Mouse (Mus musculus) midbrain, embryonic 11.5 days (tissue): ENCODE results near the gene Klhl24. TPM values are rescaled to one million over a fixed set of nuclear protein-coding genes. Genes with fewer than 3 reads are reported as not detected.

Experiments
- ATAC-seq: fragments of 200-750 bp; cut with Nextera tagmentation; 2 replicates; pipeline ENCODE4 v1.8.0; 2017; ENCODE audit warnings: moderate TSS enrichment, moderate library complexity; ENCODE audit not compliant: low FRiP score
- DNase-seq: peaks from one replicate; pipeline ENCODE4 v3.0.0; 2015; ENCODE audit warnings: low spot score; ENCODE audit errors: missing footprints
- H3K27ac ChIP-seq: fragments of 300-500 bp; sonication (generic); 2 replicates; pipeline ENCODE4 v1.5.1; 2014; ENCODE audit warnings: low read depth, low read length
- H3K27me3 ChIP-seq: fragments of 300-500 bp; sonication (generic); 2 replicates; pipeline ENCODE4 v1.6.1; 2014; ENCODE audit warnings: mild to moderate bottlenecking, low read length, moderate library complexity, mixed read lengths; ENCODE audit not compliant: control insufficient read depth, insufficient read depth
- H3K36me3 ChIP-seq: fragments of 300-500 bp; sonication (generic); 2 replicates; pipeline ENCODE4 v1.6.1; 2014; ENCODE audit warnings: mild to moderate bottlenecking, low read length, moderate library complexity, mixed read lengths; ENCODE audit not compliant: control insufficient read depth, insufficient read depth
- H3K4me1 ChIP-seq: fragments of 300-500 bp; sonication (generic); 2 replicates; pipeline ENCODE4 v1.6.1; 2014; ENCODE audit warnings: low read length; ENCODE audit not compliant: control insufficient read depth, insufficient read depth
- H3K4me2 ChIP-seq: fragments of 300-500 bp; sonication (generic); 2 replicates; pipeline ENCODE4 v1.6.1; 2014; ENCODE audit warnings: mild to moderate bottlenecking, moderate library complexity
- H3K4me3 ChIP-seq: fragments of 300-500 bp; sonication (generic); 2 replicates; pipeline ENCODE4 v1.5.1; 2014; ENCODE audit warnings: low read depth, low read length
- H3K9ac ChIP-seq: fragments of 300-500 bp; sonication (generic); 2 replicates; pipeline ENCODE4 v1.6.1; 2014; ENCODE audit warnings: low read length
- H3K9me3 ChIP-seq: fragments of 300-500 bp; sonication (generic); 2 replicates; pipeline ENCODE4 v1.6.1; 2016; ENCODE audit warnings: low read length; ENCODE audit not compliant: control insufficient read depth
- WGBS: fragments of 180-500 bp; shearing (Covaris S2); extraction: QIAGEN DNeasy Blood & Tissue Kit; methylation state at CpG from one replicate; pipeline ENCODE4 v1.1.7; 2014; 5-methylcytosine and 5-hydroxymethylcytosine counted together
- polyA plus RNA-seq: library from polyadenylated mRNA; unstranded; fragments of >200 nt; fragmentation: Nextera tagmentation; extraction: Ambion mirVana; gene quantifications from 2 replicates; pipeline ENCODE4 v1.2.1, GENCODE M21; 2014

Gene Klhl24
- polyA plus RNA-seq, 1 experiment from 2014 or later: 41.3 TPM

DNA sequence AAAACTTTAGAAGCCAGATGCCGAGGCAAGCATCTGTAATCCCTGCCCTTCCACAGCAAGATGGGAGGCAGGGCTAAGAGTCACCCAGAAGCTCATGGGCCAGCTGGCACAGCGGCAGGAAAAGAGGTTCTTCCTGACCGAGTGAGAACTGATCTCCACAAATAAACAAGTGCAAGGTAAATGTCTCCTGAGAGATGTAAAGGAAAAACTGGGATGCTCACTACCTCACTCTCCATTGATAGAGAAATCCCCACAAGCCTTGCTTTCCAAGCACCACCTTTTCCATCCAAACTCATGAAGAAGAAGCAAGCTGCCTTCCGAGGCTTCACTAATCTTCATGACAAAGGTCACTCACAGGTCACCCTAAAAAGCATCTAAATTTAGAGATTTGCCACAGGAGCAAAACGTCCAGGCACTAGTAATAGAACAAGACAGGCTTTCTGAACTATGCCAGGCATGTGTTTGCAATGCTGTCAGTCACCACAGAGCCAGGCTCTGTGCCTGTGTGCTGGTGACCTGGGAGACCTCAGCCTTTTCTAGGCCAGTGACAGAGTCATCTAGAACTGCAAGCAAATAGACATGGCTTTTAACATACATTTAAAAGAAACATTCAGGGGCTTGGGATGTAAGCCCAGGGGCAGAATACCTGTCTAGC lies 6.3 kb upstream of the Klhl24 start:
- H3K27ac ChIP-seq: no peak overlapping the region
- no peak for ATAC-seq
- no peaks in the 10 kb centered on the region for H3K4me1 ChIP-seq
- no peaks in the 10 kb centered on the region for H3K9me3 ChIP-seq
- no peak for DNase-seq
- 57% methylated on average over 5 of the region's 5 CpGs for WGBS
- no peaks in the 10 kb centered on the region for H3K27me3 ChIP-seq
- H3K9ac ChIP-seq: no peak overlapping the region
- H3K4me3 ChIP-seq: no peak overlapping the region
- no peak overlapping the region for H3K4me2 ChIP-seq
- no peaks in the 10 kb centered on the region for H3K36me3 ChIP-seq

DNA sequence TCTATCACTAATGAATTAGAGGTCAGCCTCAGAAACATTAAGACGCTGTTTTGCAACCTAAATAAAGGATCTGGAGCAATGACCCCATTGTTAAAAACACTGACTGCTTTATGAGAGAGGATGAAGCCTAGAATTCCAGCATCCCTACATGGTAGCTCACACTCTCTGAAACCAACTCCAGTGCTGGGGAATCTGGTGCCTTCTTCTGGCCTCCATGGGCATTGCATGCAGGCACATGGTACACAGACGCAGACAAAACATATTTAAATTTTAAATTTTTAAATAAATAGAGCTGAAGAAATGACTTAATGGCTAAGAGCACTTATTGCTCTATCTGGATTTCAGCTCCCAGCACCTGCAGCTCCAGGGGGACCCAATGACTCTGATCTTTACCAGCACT lies 1.4 kb upstream of the Klhl24 start:
- H3K9me3 ChIP-seq: no peaks in the 10 kb centered on the region
- H3K36me3 ChIP-seq: no peaks in the 10 kb centered on the region
- H3K4me3 ChIP-seq: no peak overlapping the region
- 79% methylated on average over 2 of the region's 2 CpGs for WGBS
- no peak for DNase-seq
- H3K4me2 ChIP-seq: no peak overlapping the region
- H3K27ac ChIP-seq: no peak overlapping the region
- no peak overlapping the region for H3K9ac ChIP-seq
- no peaks in the 10 kb centered on the region for H3K27me3 ChIP-seq
- H3K4me1 ChIP-seq: no peaks in the 10 kb centered on the region; the same call in 1 of the 2 replicates
- ATAC-seq: no peak

DNA sequence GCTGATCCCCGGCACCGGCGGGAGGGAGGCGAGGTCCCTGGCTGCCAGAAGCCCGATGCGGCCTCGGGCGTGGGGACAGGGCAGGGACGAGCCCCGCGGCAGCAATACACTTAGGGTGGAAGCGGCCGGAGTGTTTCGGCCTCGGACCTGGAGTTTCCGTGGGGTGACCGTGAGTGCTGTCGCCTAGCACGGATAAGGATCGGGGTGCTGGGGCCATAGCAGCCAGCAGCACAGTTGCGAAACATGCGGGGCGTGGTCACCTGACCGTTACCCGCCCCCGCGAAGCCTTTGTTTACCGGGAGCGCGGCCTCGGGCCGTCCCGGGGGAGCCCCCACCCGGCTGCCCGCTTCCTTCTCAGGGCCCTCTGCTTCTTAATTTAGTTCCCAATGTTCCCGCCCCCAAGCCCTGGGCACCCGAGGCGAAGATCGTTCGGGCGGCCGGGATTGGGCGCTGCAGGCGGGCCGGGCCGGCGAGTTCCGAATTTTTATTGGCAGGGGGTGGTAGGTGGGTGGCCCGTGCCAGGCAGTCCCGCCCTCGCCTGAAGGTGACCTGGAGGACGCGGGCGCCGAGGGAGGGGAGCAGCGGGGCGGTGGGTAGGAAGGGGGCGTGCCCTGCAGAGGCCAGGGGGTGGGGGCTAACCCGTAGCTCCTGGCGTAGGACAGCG lies 501 bp downstream of the Klhl24 start:
- no peaks in the 10 kb centered on the region for H3K36me3 ChIP-seq
- H3K9ac ChIP-seq: peak overlapping the region; percentile 96
- H3K4me1 ChIP-seq: no peaks in the 10 kb centered on the region; the same call in 1 of the 2 replicates
- H3K4me3 ChIP-seq: peak overlapping the region; percentile 89
- H3K27me3 ChIP-seq: no peaks in the 10 kb centered on the region
- H3K27ac ChIP-seq: peak overlapping the region; percentile 97
- ATAC-seq (peak; percentile 88), DNase-seq (peak; percentile 97)
- H3K4me2 ChIP-seq: peak overlapping the region; percentile 54
- no peaks in the 10 kb centered on the region for H3K9me3 ChIP-seq
- under 1% methylated on average over 60 of the region's 61 CpGs for WGBS

DNA sequence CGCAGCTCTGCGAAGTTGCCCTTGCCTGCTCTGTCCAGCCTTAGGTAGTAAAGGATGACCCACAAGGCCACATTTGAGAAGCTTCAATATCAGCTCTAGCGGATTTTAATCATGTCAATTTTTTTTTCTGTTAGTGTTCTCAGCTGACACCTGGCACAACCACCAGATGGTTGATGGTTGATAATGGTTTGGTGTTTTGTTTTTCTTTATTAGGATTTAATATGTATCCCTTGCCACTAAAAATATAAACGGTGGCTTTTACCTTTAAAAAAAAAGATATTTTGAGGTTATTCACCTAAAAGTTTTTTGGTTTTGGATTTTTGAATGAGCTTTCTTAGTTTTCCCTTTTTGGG lies 1.0 kb downstream of the Klhl24 start:
- ATAC-seq (no peak), DNase-seq (no peak)
- Histone ChIP-seq H3K4me2 (peak overlapping the region; percentile 54), H3K9ac (peak overlapping the region; percentile 96), H3K27ac (no peak overlapping the region), H3K36me3 (peaks cover 1% of the 10 kb centered on the region; the same call in 1 of the 2 replicates), H3K4me3 (peak overlapping the region; percentile 89), H3K9me3 (no peaks in the 10 kb centered on the region; the same call in 1 of the 2 replicates), H3K27me3 (no peaks in the 10 kb centered on the region), H3K4me1 (no peaks in the 10 kb centered on the region; the same call in 1 of the 2 replicates)
- 11% methylated on average over 4 of the region's 4 CpGs for WGBS

DNA sequence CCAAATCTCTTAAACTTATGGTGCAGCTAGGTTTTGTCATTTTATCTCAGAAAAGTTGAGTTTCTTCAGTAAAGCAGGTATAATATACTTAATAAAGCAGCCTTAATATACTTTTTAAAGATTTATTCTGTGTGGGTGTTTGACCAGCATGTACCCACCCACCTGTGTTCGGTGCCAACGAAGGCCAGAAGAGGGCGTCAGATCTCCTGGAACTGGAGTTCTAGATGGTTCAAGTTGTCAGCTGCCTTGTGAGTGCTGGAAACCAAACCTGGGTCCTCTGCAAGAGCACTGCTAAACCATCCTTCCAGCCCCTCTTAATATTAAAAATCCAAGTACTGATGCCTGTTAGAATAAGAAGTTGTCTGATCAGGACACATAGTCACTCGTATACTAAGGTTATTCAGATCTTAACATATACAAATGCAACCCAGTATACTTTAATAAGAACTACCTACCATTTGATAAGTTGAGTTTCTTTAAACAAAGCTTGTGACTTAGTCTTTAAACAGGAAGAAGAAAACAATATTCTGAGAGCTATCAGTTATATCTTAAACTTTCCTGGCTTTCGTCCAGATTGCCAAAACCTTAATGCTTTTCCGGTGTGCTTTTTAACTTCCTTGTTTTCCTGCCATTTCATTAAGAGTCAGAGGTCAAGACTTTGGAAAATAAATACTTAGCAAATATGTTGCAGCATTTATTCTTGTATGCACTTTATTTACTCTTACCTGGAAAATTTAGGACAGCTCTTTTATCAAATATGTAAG lies 1.7 kb downstream of the Klhl24 start:
- Histone ChIP-seq H3K4me1 (no peaks in the 10 kb centered on the region; the same call in 1 of the 2 replicates), H3K4me3 (no peak overlapping the region)
- 96% methylated on average over 6 of the region's 6 CpGs for WGBS

DNA sequence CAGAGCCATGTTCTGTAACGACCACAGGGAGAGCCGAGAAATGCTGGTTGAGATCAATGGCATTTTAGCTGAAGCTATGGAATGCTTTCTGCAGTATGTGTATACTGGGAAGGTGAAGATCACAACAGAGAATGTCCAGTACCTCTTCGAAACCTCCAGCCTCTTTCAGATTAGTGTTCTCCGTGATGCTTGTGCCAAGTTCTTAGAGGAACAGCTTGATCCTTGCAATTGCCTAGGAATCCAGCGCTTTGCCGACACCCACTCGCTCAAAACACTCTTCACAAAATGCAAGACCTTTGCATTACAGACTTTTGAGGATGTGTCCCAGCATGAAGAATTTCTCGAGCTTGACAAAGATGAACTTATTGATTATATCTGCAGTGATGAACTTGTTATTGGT lies 9.7 kb downstream of the Klhl24 start:
- ATAC-seq: no peak
- Histone ChIP-seq H3K4me3 (no peak overlapping the region), H3K27ac (no peak overlapping the region), H3K36me3 (peaks cover 24% of the 10 kb centered on the region), H3K9ac (no peak overlapping the region), H3K4me2 (no peak overlapping the region), H3K27me3 (no peaks in the 10 kb centered on the region), H3K9me3 (peaks cover 4% of the 10 kb centered on the region; the same call in 1 of the 2 replicates), H3K4me1 (no peaks in the 10 kb centered on the region)
- DNase-seq: no peak
- WGBS: 93% methylated on average over 8 of the region's 8 CpGs

More for the DNA sequence above, 1.7 kb downstream of the Klhl24 start:
- no peak overlapping the region for H3K4me2 ChIP-seq
- ATAC-seq (no peak), DNase-seq (no peak)
- no peak overlapping the region for H3K9ac ChIP-seq
- peaks cover 4% of the 10 kb centered on the region; the same call in 1 of the 2 replicates for H3K9me3 ChIP-seq
- peaks cover 4% of the 10 kb centered on the region; the same call in 1 of the 2 replicates for H3K36me3 ChIP-seq
- no peak overlapping the region for H3K27ac ChIP-seq
- H3K27me3 ChIP-seq: no peaks in the 10 kb centered on the region

DNA sequence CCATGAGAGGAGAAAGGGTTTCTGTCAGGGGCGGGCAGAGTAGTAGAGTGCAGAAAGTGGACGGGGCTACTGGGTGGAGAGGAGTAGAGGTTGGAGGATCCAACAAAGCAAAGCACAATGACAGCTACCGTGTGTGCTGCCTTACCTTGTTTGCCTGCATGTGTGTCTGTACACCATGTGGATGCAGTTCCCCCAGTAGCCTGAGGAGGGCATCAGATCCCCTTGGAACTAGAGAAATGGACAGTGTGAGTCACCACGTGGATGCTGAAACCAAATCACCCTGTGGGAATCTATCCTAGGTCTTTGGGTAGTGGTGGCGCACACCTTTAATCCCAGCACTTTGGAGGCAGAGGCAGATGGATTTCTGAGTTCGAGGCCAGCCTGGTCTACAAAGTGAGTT lies 11.6 kb downstream of the Klhl24 start:
- Histone ChIP-seq H3K4me1 (no peaks in the 10 kb centered on the region), H3K27ac (no peak overlapping the region), H3K9me3 (no peaks in the 10 kb centered on the region), H3K9ac (no peak overlapping the region), H3K36me3 (peaks cover 20% of the 10 kb centered on the region), H3K4me3 (no peak overlapping the region), H3K4me2 (no peak overlapping the region), H3K27me3 (no peaks in the 10 kb centered on the region)
- DNase-seq: peak; percentile 79
- no peak for ATAC-seq
- 90% methylated on average over 6 of the region's 6 CpGs for WGBS

DNA sequence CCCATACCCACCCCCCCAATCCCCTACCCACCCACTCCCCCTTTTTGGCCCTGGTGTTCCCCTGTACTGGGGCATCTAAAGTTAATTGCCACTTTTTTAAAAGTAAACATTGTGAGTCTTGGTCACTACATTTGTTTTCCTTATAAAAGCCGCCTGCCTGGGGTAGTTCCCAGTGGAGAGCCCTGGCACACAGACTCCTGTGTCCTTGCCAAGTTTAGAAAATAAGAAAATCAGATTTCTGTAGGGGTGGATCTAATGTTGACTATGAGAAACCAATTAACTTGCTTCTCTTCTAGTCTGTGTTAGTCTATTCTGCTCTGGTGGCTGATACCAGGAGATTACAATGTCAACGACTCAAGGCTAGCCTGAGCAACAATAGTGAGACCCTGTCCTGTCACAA lies 15.3 kb downstream of the Klhl24 start:
- Histone ChIP-seq H3K4me3 (no peak overlapping the region), H3K9me3 (no peaks in the 10 kb centered on the region), H3K27me3 (peaks cover 6% of the 10 kb centered on the region), H3K36me3 (peaks cover 13% of the 10 kb centered on the region), H3K27ac (no peak overlapping the region), H3K4me1 (peaks cover 3% of the 10 kb centered on the region), H3K9ac (no peak overlapping the region), H3K4me2 (no peak overlapping the region)
- ATAC-seq: no peak
- DNase-seq: no peak
- 86% methylated on average over 2 of the region's 2 CpGs for WGBS

DNA sequence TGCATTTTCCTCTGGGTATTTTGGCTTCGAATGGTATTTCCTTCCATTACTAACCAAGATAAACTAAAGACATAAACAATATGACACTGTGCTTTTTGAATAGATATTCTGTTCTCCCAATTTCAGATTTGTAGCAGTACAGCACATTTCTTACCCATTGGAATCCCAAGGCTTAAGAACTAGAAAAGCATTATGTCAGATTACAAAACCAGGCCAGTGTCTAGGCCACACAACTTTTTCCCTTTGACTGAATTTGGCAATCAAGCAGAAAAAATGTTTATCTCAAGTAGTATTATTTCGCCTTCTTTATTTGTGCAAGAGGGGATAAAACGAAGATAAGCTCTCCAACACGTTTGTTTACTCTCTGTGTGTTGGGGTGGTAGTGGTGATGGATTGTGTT lies 18.7 kb downstream of the Klhl24 start:
- DNase-seq (no peak), ATAC-seq (no peak)
- no peak overlapping the region for H3K4me2 ChIP-seq
- H3K27me3 ChIP-seq: peaks cover 10% of the 10 kb centered on the region
- H3K4me1 ChIP-seq: peaks cover 7% of the 10 kb centered on the region
- no peak overlapping the region for H3K9ac ChIP-seq
- H3K36me3 ChIP-seq: peaks cover 5% of the 10 kb centered on the region; the same call in 1 of the 2 replicates
- H3K4me3 ChIP-seq: no peak overlapping the region
- no peak overlapping the region for H3K27ac ChIP-seq
- no peaks in the 10 kb centered on the region for H3K9me3 ChIP-seq
- 82% methylated on average over 4 of the region's 4 CpGs for WGBS
